Mouse (Mus musculus): ENCODE data around the gene Snx5.

GRCm38 (mm10) chr2:144272088-144272487 lies 1.4 kb upstream of the Snx5 start:
- TF ChIP-seq CTCF (IDR thresholded peaks at IDR 0.05) (no peak), EP300 (IDR thresholded peaks at IDR 0.05) (no peak)

Data from lung, postnatal 0 days (tissue).